ENCODE assay signal across 8 mouse cellular contexts in the genomic region with DNA sequence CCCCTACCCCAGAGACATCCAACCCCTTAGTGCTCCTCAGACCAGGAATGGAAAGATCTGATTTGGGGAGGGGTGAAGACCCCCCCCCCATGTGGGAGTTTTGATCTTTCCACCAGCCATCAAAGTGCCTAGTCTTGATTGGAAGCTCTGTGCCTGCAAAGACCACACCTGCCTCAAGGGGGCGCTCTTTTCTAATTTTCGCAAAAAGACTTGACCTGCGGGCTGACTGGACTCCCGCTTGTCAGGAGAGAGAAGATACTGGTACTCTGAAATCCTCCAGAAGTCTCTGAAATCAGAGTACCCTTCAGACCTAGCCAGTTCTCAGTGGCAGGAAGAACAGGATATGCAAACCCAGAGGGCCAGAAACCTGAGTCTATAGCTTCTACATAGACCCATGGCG. TPM values are rescaled to one million over a fixed set of nuclear protein-coding genes. Genes with fewer than 3 reads are reported as not detected.
DNase-seq lines count a peak whose midpoint lies in the region; ATAC-seq and TF ChIP-seq lines count a peak whose summit lies in the region.

No protein-coding gene starts in this region.

- H3K27me3 ChIP-seq in hindbrain, embryonic 16.5 days (replicated peaks; ENCODE audit: control insufficient read depth, insufficient read depth, low read length), result no peaks in the 10 kb centered on the region
- peaks cover 16% of the 10 kb centered on the region; the same call in 1 of the 2 replicates for H3K27me3 ChIP-seq in small intestine, adult 2 months (ENCODE audit: control insufficient read depth, insufficient read depth, low read length)

- H3K4me2 ChIP-seq in hindbrain, embryonic 16.5 days (ENCODE audit: low read length), result no peak overlapping the region

- H3K27ac ChIP-seq in hindbrain, embryonic 16.5 days (ENCODE audit: low read depth, low read length), result peak overlapping the region; percentile 89
- no peak overlapping the region for H3K27ac ChIP-seq in small intestine, adult 2 months (ENCODE audit: insufficient read depth, low read depth, low read length)

- 8% methylated on average over 5 of the region's 5 CpGs for WGBS in hindbrain, embryonic 16.5 days
- WGBS in small intestine, adult 2 months, result 16% methylated on average over 5 of the region's 5 CpGs

- TF ChIP-seq POLR2A in small intestine, adult 2 months (IDR thresholded peaks at IDR 0.05; ENCODE audit: low read depth, low read length), result no peak

- no peaks in the 10 kb centered on the region for H3K9me3 ChIP-seq in hindbrain, embryonic 16.5 days (ENCODE audit: control insufficient read depth, low read length)

- peak; percentile 74; the same call in 1 of the 2 replicates for TF ChIP-seq CTCF in small intestine, adult 2 months (IDR thresholded peaks at IDR 0.05; ENCODE audit: extremely low read depth, insufficient read length, insufficient replicate concordance, low read depth, low read length)

- no peak overlapping the region for H3K4me3 ChIP-seq in hindbrain, embryonic 16.5 days (ENCODE audit: low read length)
- H3K4me3 ChIP-seq in small intestine, adult 2 months (ENCODE audit: low read depth, low read length), result no peak overlapping the region

- peak; percentile 39 to 62 for DNase-seq in cerebellum, adult 18-20 months
- no peak for DNase-seq in cerebellum, adult 11-12 months
- peak; percentile 62 for DNase-seq in 416B (ENCODE audit: low read depth)
- DNase-seq in adrenal gland, postnatal 36 days, result peak; percentile 59 to 68
- DNase-seq in lung, postnatal 25 days (ENCODE audit: low spot score), result peak; percentile 21

- peaks cover 23% of the 10 kb centered on the region for H3K4me1 ChIP-seq in hindbrain, embryonic 16.5 days (ENCODE audit: control insufficient read depth, insufficient read depth, low read depth, low read length)
- H3K4me1 ChIP-seq in small intestine, adult 2 months (ENCODE audit: control insufficient read depth, insufficient read depth, insufficient read length, low read length), result no peaks in the 10 kb centered on the region

- ATAC-seq in erythroblast, adult 5-6 weeks (replicated peaks; ENCODE audit: low FRiP score, poor library complexity, severe bottlenecking), result peak; percentile 55; the same call in 1 of the 2 replicates
- ATAC-seq in hindbrain, embryonic 16.5 days, result no peak

- H3K36me3 ChIP-seq in hindbrain, embryonic 16.5 days (ENCODE audit: control insufficient read depth, insufficient read depth, low read length), result no peaks in the 10 kb centered on the region
- no peaks in the 10 kb centered on the region for H3K36me3 ChIP-seq in small intestine, adult 2 months (ENCODE audit: control insufficient read depth, insufficient read depth, low read length)

- no peak overlapping the region for H3K9ac ChIP-seq in hindbrain, embryonic 16.5 days (ENCODE audit: low read depth, low read length)

RNA-seq across cellular contexts. Expression of gene Rhcg, which starts 40.8 kb away (rescaled TPM):
- 10 to 100 TPM; 16.5 to 56.2 TPM for total RNA-seq in adrenal gland, postnatal 36 days (2021)
- 0.42 TPM in 1 of 2 replicates, not detected in the other for total RNA-seq in erythroblast, adult 5-6 weeks (2015; ENCODE audit: low replicate concordance)
- 0.26 TPM in 1 of 2 replicates, not detected in the other for total RNA-seq in erythroblast, adult 5-6 weeks (2017; ENCODE audit: low replicate concordance)
- polyA plus RNA-seq in hindbrain, embryonic 16.5 days (2015; fragmentation: Nextera tagmentation; extraction: Ambion mirVana), result 5.5 and 5.7 TPM in 2 replicates
- polyA plus RNA-seq in small intestine, adult 2 months (2012; rRNA removed), result not detected in 2 replicates

Comparison
In these comparisons a context has a peak if more than half of its experiments do, and no peak if none do; other contexts are left out.
1. RNA of gene Rhcg, which starts 40.8 kb away (total RNA-seq): 16.5 to 56.2 TPM in adrenal gland, postnatal 36 days; 0.26 to 0.42 TPM in erythroblast, adult 5-6 weeks; every median in the first group is over 10 times any median in the second.